Mouse (Mus musculus): ENCODE results near the gene Tex33. TPM values are rescaled to one million over a fixed set of nuclear protein-coding genes. Genes with fewer than 3 reads are reported as not detected.

The Tex33 gene
- polyA plus RNA-seq, 1 experiment from 2014 or later, result not detected

DNA sequence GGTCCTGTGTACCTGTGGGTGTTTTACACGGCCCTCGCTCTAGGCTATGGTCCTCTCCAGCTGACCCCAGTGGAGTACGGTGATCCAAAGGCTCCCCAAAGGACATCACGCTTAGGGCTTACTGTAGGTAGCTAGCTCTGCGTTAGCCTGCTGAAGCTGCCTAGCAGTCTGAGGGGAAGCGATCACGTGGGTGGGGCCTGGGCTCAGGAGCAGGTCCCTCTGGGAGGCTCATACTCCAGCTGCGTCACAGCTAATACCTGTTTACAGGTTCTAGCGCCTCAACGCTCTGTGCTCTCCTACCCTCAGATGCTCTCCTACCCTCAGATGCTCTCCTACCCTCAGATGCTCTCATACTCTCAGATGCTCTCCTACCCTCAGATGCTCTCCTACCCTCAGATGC lies 35.2 kb upstream of the Tex33 start:
- Histone ChIP-seq H3K36me3 (peaks cover 13% of the 10 kb centered on the region), H3K4me3 (no peak overlapping the region), H3K27me3 (no peaks in the 10 kb centered on the region), H3K9me3 (no peaks in the 10 kb centered on the region), H3K27ac (replicated peaks) (no peak overlapping the region), H3K4me2 (replicated peaks) (no peak overlapping the region), H3K9ac (replicated peaks) (no peak overlapping the region), H3K4me1 (peaks cover 14% of the 10 kb centered on the region)
- WGBS, result 91% methylated on average over 10 of the region's 10 CpGs
- ATAC-seq (replicated peaks), result no peak

DNA sequence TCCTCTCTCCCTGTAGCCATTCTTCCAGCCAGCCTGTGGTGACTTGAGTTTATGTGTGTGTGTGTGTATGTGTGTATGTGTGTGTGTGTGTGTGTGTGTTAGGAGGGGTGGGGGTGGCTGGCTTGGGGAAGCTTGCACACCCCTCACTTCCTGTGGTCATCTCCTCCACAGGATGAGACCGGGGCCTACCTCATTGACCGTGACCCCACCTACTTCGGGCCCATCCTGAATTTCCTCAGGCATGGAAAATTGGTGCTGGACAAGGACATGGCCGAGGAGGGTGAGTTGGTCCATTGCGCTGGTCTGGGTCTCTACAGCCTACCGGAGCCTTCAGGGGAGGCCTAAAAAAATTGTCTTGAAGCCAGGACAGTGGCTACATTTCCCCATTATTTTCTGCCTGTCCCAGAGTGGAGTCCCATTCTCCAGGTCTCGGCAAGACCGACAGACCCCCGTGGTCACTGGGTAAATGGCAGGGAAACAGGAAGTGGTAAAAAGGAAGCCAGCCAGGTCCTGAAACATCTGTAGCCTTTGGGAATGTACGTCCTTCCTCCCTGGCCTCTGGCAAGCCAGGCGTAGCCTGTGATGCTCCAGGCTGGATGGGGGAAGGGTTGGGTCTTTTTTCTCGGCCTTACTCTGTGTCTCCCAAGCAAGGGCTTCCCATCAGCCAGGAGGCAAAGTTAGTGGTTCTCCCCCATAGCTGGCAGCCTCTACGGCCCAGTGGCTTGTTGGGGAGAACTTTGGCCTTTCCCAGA lies 34.3 kb upstream of the Tex33 start:
- Histone ChIP-seq H3K9me3 (no peaks in the 10 kb centered on the region), H3K4me1 (peaks cover 14% of the 10 kb centered on the region), H3K36me3 (peaks cover 10% of the 10 kb centered on the region), H3K27ac (replicated peaks) (no peak overlapping the region), H3K4me3 (peak overlapping the region; percentile 66; the same call in 1 of the 2 replicates), H3K4me2 (replicated peaks) (peak overlapping the region; percentile 84), H3K27me3 (no peaks in the 10 kb centered on the region), H3K9ac (replicated peaks) (peak overlapping the region; percentile 82)
- no peak for ATAC-seq (replicated peaks)
- 87% methylated on average over 13 of the region's 13 CpGs for WGBS

DNA sequence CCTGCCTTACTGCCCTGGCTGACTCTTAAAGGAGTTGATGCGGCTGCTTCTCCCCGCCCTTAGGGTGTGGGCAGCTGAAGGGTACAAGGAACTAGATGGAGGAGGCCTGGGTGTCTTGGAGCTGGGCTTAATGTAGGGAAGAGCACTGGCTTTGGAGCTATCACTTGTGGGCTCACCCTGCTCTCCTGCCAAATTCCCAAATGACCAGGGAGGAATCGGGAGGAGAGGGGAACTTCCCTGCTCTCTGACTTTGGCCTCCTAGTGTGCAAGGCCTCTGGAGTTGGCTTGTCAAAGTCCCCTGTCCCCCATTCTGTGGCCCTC lies 33.4 kb upstream of the Tex33 start:
- no peaks in the 10 kb centered on the region for H3K9me3 ChIP-seq
- ATAC-seq (replicated peaks), result no peak
- 0% methylated on average over 3 of the region's 3 CpGs for WGBS
- H3K36me3 ChIP-seq, result peaks cover 9% of the 10 kb centered on the region; the same call in 1 of the 2 replicates
- H3K9ac ChIP-seq (replicated peaks), result peak overlapping the region; percentile 82
- H3K27ac ChIP-seq (replicated peaks), result peak overlapping the region; percentile 70
- H3K4me2 ChIP-seq (replicated peaks), result peak overlapping the region; percentile 84
- peak overlapping the region; percentile 66 for H3K4me3 ChIP-seq
- peaks cover 14% of the 10 kb centered on the region for H3K4me1 ChIP-seq
- H3K27me3 ChIP-seq, result no peaks in the 10 kb centered on the region

DNA sequence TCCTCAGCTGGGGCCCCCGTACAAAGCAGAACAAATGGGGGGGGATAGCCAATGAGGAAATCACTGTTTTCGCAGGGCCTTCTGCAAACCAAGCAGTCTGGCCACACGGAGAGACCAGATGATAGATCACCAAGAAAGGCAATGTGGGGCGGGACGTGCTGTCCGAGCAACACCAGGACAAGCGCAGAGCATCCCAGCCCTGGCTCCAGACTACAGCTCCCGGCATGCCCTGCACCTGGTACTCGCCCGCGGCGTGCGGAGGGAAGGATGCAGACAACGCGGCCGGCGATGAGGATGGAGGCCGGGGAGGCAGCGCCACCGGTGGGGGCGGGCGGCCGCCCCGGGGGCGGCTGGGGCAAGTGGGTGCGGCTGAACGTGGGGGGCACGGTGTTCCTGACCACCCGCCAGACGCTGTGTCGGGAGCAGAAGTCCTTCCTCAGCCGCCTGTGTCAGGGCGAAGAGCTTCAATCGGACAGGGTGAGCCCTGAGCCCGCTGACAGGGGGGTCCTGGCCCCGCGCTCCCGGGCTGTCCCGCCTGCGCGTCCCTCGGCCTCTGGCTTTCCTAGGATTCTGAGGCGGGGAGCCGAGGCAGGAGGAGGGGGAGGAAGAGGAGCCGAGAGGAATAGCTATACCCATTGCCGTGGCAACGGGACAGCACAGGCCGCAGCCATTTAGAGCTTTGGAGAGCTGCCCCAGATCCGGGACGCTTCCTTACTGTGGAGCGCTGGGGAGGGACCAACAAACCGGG lies 32.9 kb upstream of the Tex33 start, which contains the start of gene Kctd17:
Kctd17 (plus strand) TSS at position 174 of the 748 bp plus-strand sequence.
- H3K9ac ChIP-seq (replicated peaks), result peak within 1 kb of the TSS; percentile 82
- peak; percentile 91 for ATAC-seq (replicated peaks)
- H3K27ac ChIP-seq (replicated peaks), result peak within 1 kb of the TSS; percentile 70
- no peaks in the 10 kb centered on the region for H3K27me3 ChIP-seq
- H3K4me3 ChIP-seq, result peak within 1 kb of the TSS; percentile 66
- WGBS, result 2% methylated on average over 46 of the region's 52 CpGs
- peaks cover 4% of the 10 kb centered on the region; the same call in 1 of the 2 replicates for H3K36me3 ChIP-seq
- H3K4me1 ChIP-seq, result peaks cover 14% of the 10 kb centered on the region
- no peaks in the 10 kb centered on the region for H3K9me3 ChIP-seq
- peak within 1 kb of the TSS; percentile 84 for H3K4me2 ChIP-seq (replicated peaks)

DNA sequence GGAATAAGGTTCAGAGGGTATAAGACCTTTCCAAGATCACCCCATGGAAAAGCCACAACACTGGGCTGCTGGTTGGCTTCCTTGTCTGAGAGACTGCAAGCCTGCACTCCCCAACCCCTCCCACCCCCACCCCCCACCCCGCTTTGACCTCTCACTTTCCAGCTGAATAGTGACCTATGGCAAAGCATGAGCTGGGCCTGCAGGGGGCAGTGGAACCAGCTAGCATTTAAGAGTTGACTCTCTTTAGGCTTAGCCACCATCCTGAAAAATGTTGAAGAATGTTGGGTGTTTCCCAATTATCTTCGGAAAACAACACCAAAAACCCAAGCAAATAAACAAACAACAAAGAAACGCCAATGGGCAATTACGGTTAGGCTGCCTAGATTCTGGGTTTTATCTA lies 29.5 kb upstream of the Tex33 start:
- WGBS, result 72% methylated on average over 4 of the region's 4 CpGs
- no peak for ATAC-seq (replicated peaks)
- Histone ChIP-seq H3K27me3 (no peaks in the 10 kb centered on the region), H3K4me3 (no peak overlapping the region), H3K27ac (replicated peaks) (no peak overlapping the region), H3K9me3 (no peaks in the 10 kb centered on the region), H3K4me2 (replicated peaks) (no peak overlapping the region), H3K9ac (replicated peaks) (no peak overlapping the region), H3K36me3 (no peaks in the 10 kb centered on the region), H3K4me1 (peaks cover 13% of the 10 kb centered on the region)

DNA sequence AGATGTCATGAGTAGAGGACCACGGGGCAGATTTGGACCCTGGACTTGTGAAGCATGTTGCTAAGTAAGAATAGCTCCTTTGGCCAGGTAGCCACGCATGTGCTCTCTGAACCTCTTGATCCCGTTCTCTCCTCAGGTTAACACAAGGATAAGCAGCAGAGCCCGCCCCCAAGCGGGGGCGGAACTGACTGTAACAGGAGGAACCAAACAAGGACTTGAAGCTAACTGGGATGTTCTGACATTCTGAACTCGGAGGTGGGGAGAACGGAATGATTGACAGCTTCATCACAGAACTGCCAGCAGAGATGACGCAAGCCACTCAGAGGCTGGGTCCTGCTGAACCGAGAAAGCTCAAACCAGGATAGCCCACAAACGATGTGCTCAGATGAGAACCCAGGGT lies 28.8 kb upstream of the Tex33 start:
- no peak overlapping the region for H3K4me2 ChIP-seq (replicated peaks)
- no peaks in the 10 kb centered on the region for H3K27me3 ChIP-seq
- no peak overlapping the region for H3K4me3 ChIP-seq
- no peak overlapping the region for H3K27ac ChIP-seq (replicated peaks)
- no peaks in the 10 kb centered on the region for H3K36me3 ChIP-seq
- no peak for ATAC-seq (replicated peaks)
- WGBS, result 31% methylated on average over 11 of the region's 11 CpGs
- no peak overlapping the region for H3K9ac ChIP-seq (replicated peaks)
- H3K4me1 ChIP-seq, result peaks cover 6% of the 10 kb centered on the region
- H3K9me3 ChIP-seq, result no peaks in the 10 kb centered on the region

DNA sequence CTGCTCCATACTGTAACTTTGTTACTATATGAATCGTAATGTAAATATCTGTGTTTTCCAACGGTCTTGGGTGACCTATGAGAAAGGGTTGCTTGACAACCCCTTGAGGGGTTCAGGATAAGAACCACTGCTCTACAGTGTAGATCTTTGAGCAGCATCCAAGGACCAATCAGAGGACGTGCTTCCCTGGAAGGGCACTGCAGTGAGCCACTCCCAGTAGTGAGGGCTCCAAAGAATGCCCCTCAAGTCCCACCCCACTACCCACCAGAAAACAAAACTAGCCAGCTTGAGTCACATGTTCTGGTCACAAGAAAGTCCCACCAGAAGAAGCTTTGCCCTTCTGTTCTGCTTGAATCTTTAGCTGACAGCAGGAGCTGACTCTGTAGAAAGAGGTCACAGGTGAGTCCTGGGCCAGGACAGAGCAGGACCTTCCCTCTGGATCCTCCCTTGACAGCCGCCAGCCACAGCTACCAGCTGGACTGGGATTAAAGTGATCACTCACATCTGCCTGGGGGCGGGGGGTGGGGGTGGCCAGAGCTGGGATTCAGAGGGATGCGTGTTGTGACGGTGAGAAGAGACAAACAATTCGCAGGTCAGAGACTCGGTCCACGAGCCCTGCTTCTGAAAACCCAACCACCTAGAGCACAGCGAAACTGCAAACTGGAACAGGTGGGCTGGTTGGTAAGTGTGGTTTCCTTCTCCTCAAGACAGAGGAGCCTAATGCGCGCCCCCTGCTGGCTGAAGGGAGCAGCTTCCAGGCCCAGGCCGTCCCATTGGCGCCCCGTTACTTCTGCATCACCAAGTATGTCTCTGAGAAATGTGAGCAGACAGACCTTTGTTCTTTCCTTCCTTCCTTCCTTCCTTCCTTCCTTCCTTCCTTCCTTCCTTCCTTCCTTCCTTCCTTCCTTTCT lies 26.6 kb upstream of the Tex33 start:
- peak; percentile 77 for ATAC-seq (replicated peaks)
- H3K27ac ChIP-seq (replicated peaks), result no peak overlapping the region
- no peaks in the 10 kb centered on the region for H3K36me3 ChIP-seq
- H3K4me2 ChIP-seq (replicated peaks), result no peak overlapping the region
- H3K4me1 ChIP-seq, result no peaks in the 10 kb centered on the region; the same call in 1 of the 2 replicates
- no peak overlapping the region for H3K9ac ChIP-seq (replicated peaks)
- H3K9me3 ChIP-seq, result no peaks in the 10 kb centered on the region
- H3K4me3 ChIP-seq, result no peak overlapping the region
- 16% methylated on average over 16 of the region's 16 CpGs for WGBS
- H3K27me3 ChIP-seq, result no peaks in the 10 kb centered on the region

DNA sequence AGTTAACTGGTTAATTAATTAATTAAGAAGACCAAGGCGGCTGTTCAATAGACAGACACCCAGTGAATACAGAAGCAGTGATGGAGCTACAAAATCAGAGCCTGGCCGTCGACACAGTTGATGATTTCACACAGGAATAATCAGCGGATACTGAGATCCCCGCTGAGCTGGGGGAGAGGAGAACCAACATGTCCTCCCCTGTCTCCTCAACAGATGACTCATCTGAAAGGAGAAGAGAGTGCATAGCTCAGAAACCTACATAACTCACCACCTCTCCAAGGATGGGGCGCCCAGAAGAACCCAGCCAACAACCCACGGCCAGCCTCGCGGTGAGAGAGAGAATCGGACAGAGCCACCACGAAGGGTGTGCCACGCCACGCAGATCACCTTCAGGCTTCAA lies 24.7 kb upstream of the Tex33 start:
- no peak overlapping the region for H3K27ac ChIP-seq (replicated peaks)
- no peaks in the 10 kb centered on the region for H3K9me3 ChIP-seq
- H3K4me1 ChIP-seq, result no peaks in the 10 kb centered on the region; the same call in 1 of the 2 replicates
- no peak overlapping the region for H3K4me2 ChIP-seq (replicated peaks)
- no peaks in the 10 kb centered on the region for H3K36me3 ChIP-seq
- H3K4me3 ChIP-seq, result no peak overlapping the region
- 78% methylated on average over 13 of the region's 13 CpGs for WGBS
- no peaks in the 10 kb centered on the region for H3K27me3 ChIP-seq
- H3K9ac ChIP-seq (replicated peaks), result no peak overlapping the region
- ATAC-seq (replicated peaks), result no peak

DNA sequence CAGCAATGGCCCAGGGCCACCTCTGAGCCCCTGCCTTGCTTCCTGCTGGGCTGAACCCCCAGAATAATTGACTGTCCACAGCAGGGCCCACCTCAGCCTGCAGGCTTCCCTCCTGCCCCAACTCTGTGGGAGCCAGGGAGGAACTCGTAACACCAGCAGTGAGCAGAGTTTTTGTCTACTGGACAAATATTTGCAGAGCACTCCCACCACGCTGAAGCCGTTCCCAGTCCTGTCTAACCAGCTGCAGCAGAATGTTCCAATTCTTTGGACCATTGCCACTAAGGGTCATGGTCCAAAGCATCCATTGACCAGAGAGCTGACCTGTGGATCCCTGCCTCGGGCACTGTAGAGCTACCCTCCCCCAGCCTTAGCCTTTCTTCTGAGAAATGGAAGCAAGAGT lies 21.2 kb upstream of the Tex33 start:
- 14% methylated on average over 4 of the region's 4 CpGs for WGBS
- Histone ChIP-seq H3K9me3 (no peaks in the 10 kb centered on the region), H3K9ac (replicated peaks) (no peak overlapping the region), H3K4me1 (no peaks in the 10 kb centered on the region), H3K27ac (replicated peaks) (no peak overlapping the region), H3K4me2 (replicated peaks) (no peak overlapping the region), H3K4me3 (no peak overlapping the region), H3K36me3 (no peaks in the 10 kb centered on the region; the same call in 1 of the 2 replicates), H3K27me3 (no peaks in the 10 kb centered on the region)
- no peak for ATAC-seq (replicated peaks)

DNA sequence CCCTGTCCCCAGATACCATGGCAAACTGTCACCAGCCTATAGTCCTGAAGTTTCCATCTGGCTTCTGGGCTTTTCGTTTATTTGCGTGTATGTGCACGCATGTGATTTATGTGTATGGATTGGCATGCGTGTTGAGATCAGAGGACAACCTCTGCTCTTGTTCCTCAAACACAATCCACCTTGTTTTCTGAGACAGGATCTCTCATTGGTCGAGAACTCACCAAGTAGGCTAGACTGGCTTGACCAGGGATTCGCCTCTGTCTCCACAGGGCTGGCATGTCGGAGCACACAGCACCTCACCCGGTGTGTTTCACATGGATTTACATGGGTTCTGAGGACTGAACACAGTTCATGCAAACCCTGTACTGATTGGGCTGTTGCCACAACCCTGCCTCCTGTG lies 18.4 kb upstream of the Tex33 start:
- no peaks in the 10 kb centered on the region for H3K9me3 ChIP-seq
- no peak overlapping the region for H3K4me2 ChIP-seq (replicated peaks)
- ATAC-seq (replicated peaks), result no peak
- H3K36me3 ChIP-seq, result no peaks in the 10 kb centered on the region; the same call in 1 of the 2 replicates
- peaks cover 15% of the 10 kb centered on the region for H3K4me1 ChIP-seq
- WGBS, result 96% methylated on average over 8 of the region's 8 CpGs
- no peak overlapping the region for H3K27ac ChIP-seq (replicated peaks)
- no peak overlapping the region for H3K9ac ChIP-seq (replicated peaks)
- peaks cover 20% of the 10 kb centered on the region for H3K27me3 ChIP-seq
- no peak overlapping the region for H3K4me3 ChIP-seq

DNA sequence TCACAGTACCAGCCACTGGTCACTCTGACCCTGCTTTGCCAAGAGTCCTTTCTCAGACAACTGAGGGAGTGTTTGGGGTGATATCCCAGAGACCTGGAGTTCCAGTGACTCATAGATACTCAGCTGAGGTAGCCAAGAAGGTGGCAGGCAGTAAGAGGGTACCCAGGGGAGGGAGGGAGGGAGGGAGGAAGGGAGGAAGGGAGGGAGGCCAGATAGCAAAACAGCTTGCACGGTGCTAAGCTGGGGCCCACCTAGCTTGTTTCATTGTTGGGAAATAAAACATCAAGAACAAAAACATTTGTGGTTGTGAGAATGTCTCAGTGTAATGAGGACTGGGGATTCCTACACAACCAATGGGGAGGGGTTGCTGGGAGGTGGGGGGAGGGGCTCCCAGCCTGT lies 18.0 kb upstream of the Tex33 start:
- WGBS, result 47% methylated on average over 1 of the region's 1 CpGs
- H3K36me3 ChIP-seq, result no peaks in the 10 kb centered on the region; the same call in 1 of the 2 replicates
- ATAC-seq (replicated peaks), result no peak
- peaks cover 15% of the 10 kb centered on the region for H3K4me1 ChIP-seq
- peaks cover 25% of the 10 kb centered on the region for H3K27me3 ChIP-seq
- H3K4me3 ChIP-seq, result no peak overlapping the region
- no peak overlapping the region for H3K4me2 ChIP-seq (replicated peaks)
- no peak overlapping the region for H3K9ac ChIP-seq (replicated peaks)
- H3K27ac ChIP-seq (replicated peaks), result no peak overlapping the region
- H3K9me3 ChIP-seq, result no peaks in the 10 kb centered on the region
